Mouse (Mus musculus): Measurements from ENCODE around the gene Maml2. TPM values are rescaled to one million over a fixed set of nuclear protein-coding genes. Genes with fewer than 3 reads are reported as not detected.

Gene Maml2
- polyA plus RNA-seq, 1 experiment from 2014 or later = 6.5 TPM

Small RNA genes lying within 50 kb of the gene (microRNA-seq; reads per million reads assigned to microRNA genes)
- gene Gm22643 = not detected

Other genes with a start within 250 kb of the Maml2 start
- 5.9 and 6.2 TPM in 2 replicates for gene Jrkl, start 52.1 kb upstream of the Maml2 start, polyA plus RNA-seq (2014; fragmentation: Nextera tagmentation; extraction: Ambion mirVana)
- 10.2 and 11.2 TPM in 2 replicates for gene Ccdc82, start 51.0 kb upstream of the Maml2 start, polyA plus RNA-seq (2014; fragmentation: Nextera tagmentation; extraction: Ambion mirVana)
- gene Gm17571, start 148.8 kb downstream of the Maml2 start, polyA plus RNA-seq (2014; fragmentation: Nextera tagmentation; extraction: Ambion mirVana) = not detected in 2 replicates

Data from intestine, embryonic 14.5 days (tissue).